Mouse (Mus musculus): ENCODE measurements around the gene Tmem50a. TPM values are rescaled to one million over a fixed set of nuclear protein-coding genes. Genes with fewer than 3 reads are reported as not detected.

Tmem50a gene
- polyA plus RNA-seq, 1 experiment from 2014 or later: 188 TPM

GRCm38 (mm10) chr4:134943758-134944538 is 29.1 kb upstream of the Tmem50a start:
- no peak overlapping the region for H3K4me3 ChIP-seq (ENCODE audit: low read length)
- H3K4me1 ChIP-seq (replicated peaks; ENCODE audit: control insufficient read depth, insufficient read depth, low read length): peaks cover 11% of the 10 kb centered on the region; the same call in 1 of the 2 replicates
- H3K9me3 ChIP-seq (ENCODE audit: control insufficient read depth, low read length): no peaks in the 10 kb centered on the region
- WGBS: 27% methylated on average over 26 of the region's 27 CpGs
- no peak overlapping the region for H3K27ac ChIP-seq (ENCODE audit: low read length)
- no peak overlapping the region; the same call in 1 of the 2 replicates for H3K4me2 ChIP-seq (ENCODE audit: low read depth, low read length)
- ATAC-seq (ENCODE audit: low read depth): peak; percentile 51; the same call in 1 of the 2 replicates
- no peak overlapping the region for H3K9ac ChIP-seq (ENCODE audit: low read length)
- H3K27me3 ChIP-seq (ENCODE audit: control insufficient read depth, insufficient read depth, low read depth, low read length): peaks cover 6% of the 10 kb centered on the region
- H3K36me3 ChIP-seq (ENCODE audit: control insufficient read depth, insufficient read depth, low read length): no peaks in the 10 kb centered on the region

DNA sequence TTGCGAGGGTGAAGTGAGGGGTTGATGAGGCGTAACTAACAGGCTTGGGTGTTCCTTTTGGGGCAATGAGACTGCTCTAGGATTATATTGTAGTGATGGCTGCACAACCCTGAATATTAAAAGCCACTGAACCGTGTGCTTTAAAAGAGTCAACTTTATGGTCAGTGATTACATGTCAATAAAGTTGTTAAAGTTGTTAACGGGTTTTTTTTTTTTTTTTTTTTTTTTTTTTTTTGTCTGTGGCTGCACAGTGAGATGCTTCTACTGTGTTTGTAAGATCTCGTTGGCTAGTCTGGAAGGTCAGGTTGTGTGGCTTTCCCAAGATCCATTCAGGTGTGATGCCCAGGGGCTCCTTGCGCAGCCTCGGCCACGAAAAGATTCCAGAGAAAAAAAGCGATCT is 25.1 kb upstream of the Tmem50a start:
- no peak overlapping the region for H3K9ac ChIP-seq (ENCODE audit: low read length)
- peaks cover 1% of the 10 kb centered on the region for H3K27me3 ChIP-seq (ENCODE audit: control insufficient read depth, insufficient read depth, low read depth, low read length)
- no peak overlapping the region for H3K4me3 ChIP-seq (ENCODE audit: low read length)
- 57% methylated on average over 9 of the region's 9 CpGs for WGBS
- no peak overlapping the region for H3K27ac ChIP-seq (ENCODE audit: low read length)
- ATAC-seq (ENCODE audit: low read depth): no peak
- peak overlapping the region; percentile 41 for H3K4me2 ChIP-seq (ENCODE audit: low read depth, low read length)
- no peaks in the 10 kb centered on the region for H3K9me3 ChIP-seq (ENCODE audit: control insufficient read depth, low read length)
- H3K4me1 ChIP-seq (replicated peaks; ENCODE audit: control insufficient read depth, insufficient read depth, low read length): peaks cover 7% of the 10 kb centered on the region; the same call in 1 of the 2 replicates
- H3K36me3 ChIP-seq (ENCODE audit: control insufficient read depth, insufficient read depth, low read length): peaks cover 17% of the 10 kb centered on the region

- H3K27ac ChIP-seq (ENCODE audit: low read length): peak overlapping the region; percentile 24; the same call in 1 of the 2 replicates
These were observed 22.7 kb upstream of the Tmem50a start for GRCm38 (mm10) chr4:134937240-134938176.

GRCm38 (mm10) chr4:134930684-134931481 is 16.1 kb upstream of the Tmem50a start, which contains the start of gene Syf2:
Syf2 (plus strand) TSS chr4:134930898.
- Histone ChIP-seq H3K4me2 (ENCODE audit: low read depth, low read length) (peak within 1 kb of the TSS; percentile 89), H3K4me3 (ENCODE audit: low read length) (peak within 1 kb of the TSS; percentile 89), H3K9me3 (ENCODE audit: control insufficient read depth, low read length) (no peaks in the 10 kb centered on the region), H3K27me3 (ENCODE audit: control insufficient read depth, insufficient read depth, low read depth, low read length) (no peaks in the 10 kb centered on the region), H3K9ac (ENCODE audit: low read length) (peak within 1 kb of the TSS; percentile 85), H3K4me1 (replicated peaks; ENCODE audit: control insufficient read depth, insufficient read depth, low read length) (peaks cover 12% of the 10 kb centered on the region), H3K36me3 (ENCODE audit: control insufficient read depth, insufficient read depth, low read length) (peaks cover 41% of the 10 kb centered on the region), H3K27ac (ENCODE audit: low read length) (peak within 1 kb of the TSS; percentile 75)
- ATAC-seq (ENCODE audit: low read depth): peak; percentile 95
- WGBS: under 1% methylated on average over 68 of the region's 68 CpGs

More at GRCm38 (mm10) chr4:134937240-134938176, 22.7 kb upstream of the Tmem50a start:
- ATAC-seq (ENCODE audit: low read depth): peak; percentile 43; the same call in 1 of the 2 replicates
- Histone ChIP-seq H3K36me3 (ENCODE audit: control insufficient read depth, insufficient read depth, low read length) (peaks cover 25% of the 10 kb centered on the region), H3K9ac (ENCODE audit: low read length) (no peak overlapping the region), H3K4me1 (replicated peaks; ENCODE audit: control insufficient read depth, insufficient read depth, low read length) (peaks cover 4% of the 10 kb centered on the region; the same call in 1 of the 2 replicates), H3K9me3 (ENCODE audit: control insufficient read depth, low read length) (no peaks in the 10 kb centered on the region), H3K4me2 (ENCODE audit: low read depth, low read length) (no peak overlapping the region), H3K27me3 (ENCODE audit: control insufficient read depth, insufficient read depth, low read depth, low read length) (no peaks in the 10 kb centered on the region; the same call in 1 of the 2 replicates), H3K4me3 (ENCODE audit: low read length) (no peak overlapping the region)
- 45% methylated on average over 17 of the region's 17 CpGs for WGBS

DNA sequence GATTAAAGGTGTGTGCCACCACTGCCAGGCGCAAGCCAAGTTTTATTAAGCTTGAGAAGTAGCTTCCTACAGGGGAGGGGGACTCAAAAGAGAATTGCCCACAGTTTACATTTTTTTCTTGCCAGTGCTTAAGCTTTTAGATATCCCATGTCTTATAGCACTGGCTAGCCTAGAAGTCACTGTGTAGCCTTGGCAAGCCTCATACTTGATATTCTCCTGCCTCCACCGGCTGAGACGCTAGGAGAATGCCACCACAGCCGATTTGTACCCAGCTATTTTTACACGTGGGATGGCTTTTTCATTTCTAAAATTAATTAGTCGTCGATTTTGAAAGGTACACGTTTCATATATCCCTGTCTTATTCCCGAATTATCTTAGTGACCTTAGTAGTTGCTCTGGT is 15.4 kb upstream of the Tmem50a start:
- Histone ChIP-seq H3K27me3 (ENCODE audit: control insufficient read depth, insufficient read depth, low read depth, low read length) (no peaks in the 10 kb centered on the region), H3K4me2 (ENCODE audit: low read depth, low read length) (peak overlapping the region; percentile 50), H3K4me1 (replicated peaks; ENCODE audit: control insufficient read depth, insufficient read depth, low read length) (peaks cover 19% of the 10 kb centered on the region), H3K9ac (ENCODE audit: low read length) (peak overlapping the region; percentile 8; the same call in 1 of the 2 replicates), H3K4me3 (ENCODE audit: low read length) (peak overlapping the region; percentile 89), H3K27ac (ENCODE audit: low read length) (0 out of 2 replicates have a peak overlapping the region, but pooled peaks have one; percentile 2), H3K9me3 (ENCODE audit: control insufficient read depth, low read length) (no peaks in the 10 kb centered on the region), H3K36me3 (ENCODE audit: control insufficient read depth, insufficient read depth, low read length) (peaks cover 41% of the 10 kb centered on the region)
- ATAC-seq (ENCODE audit: low read depth): 0 out of 2 replicates have a peak, but pooled peaks have one; percentile 11
- 23% methylated on average over 9 of the region's 9 CpGs for WGBS

- Histone ChIP-seq H3K9ac (ENCODE audit: low read length) (no peak overlapping the region), H3K4me2 (ENCODE audit: low read depth, low read length) (no peak overlapping the region), H3K4me3 (ENCODE audit: low read length) (no peak overlapping the region), H3K27me3 (ENCODE audit: control insufficient read depth, insufficient read depth, low read depth, low read length) (no peaks in the 10 kb centered on the region), H3K4me1 (replicated peaks; ENCODE audit: control insufficient read depth, insufficient read depth, low read length) (peaks cover 21% of the 10 kb centered on the region), H3K9me3 (ENCODE audit: control insufficient read depth, low read length) (no peaks in the 10 kb centered on the region), H3K27ac (ENCODE audit: low read length) (no peak overlapping the region), H3K36me3 (ENCODE audit: control insufficient read depth, insufficient read depth, low read length) (peaks cover 36% of the 10 kb centered on the region)
- no peak for ATAC-seq (ENCODE audit: low read depth)
- WGBS: 66% methylated on average over 4 of the region's 4 CpGs
These were observed 14.7 kb upstream of the Tmem50a start for GRCm38 (mm10) chr4:134929536-134929935.

DNA sequence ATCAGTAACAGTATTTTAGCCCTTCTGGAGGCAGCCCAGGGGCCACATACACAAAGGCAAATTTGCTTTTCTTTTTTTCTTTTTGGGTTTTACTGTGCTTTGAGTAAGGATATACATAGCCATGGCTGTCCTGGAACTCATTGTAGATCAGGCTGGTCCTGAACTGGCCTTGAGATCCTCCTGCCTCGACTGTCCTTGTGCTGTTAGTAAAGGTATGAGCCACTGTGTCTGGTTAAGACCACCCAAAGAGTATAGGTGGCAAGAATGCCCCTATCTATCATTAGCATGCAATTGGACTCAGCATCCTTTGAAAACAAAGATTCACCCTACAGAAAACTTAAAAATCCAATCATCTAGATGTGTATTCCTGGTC is 13.6 kb upstream of the Tmem50a start:
- H3K4me3 ChIP-seq (ENCODE audit: low read length): no peak overlapping the region
- no peaks in the 10 kb centered on the region for H3K9me3 ChIP-seq (ENCODE audit: control insufficient read depth, low read length)
- no peak for ATAC-seq (ENCODE audit: low read depth)
- 85% methylated on average over 1 of the region's 1 CpGs for WGBS
- peaks cover 34% of the 10 kb centered on the region for H3K36me3 ChIP-seq (ENCODE audit: control insufficient read depth, insufficient read depth, low read length)
- H3K27me3 ChIP-seq (ENCODE audit: control insufficient read depth, insufficient read depth, low read depth, low read length): no peaks in the 10 kb centered on the region
- no peak overlapping the region for H3K9ac ChIP-seq (ENCODE audit: low read length)
- no peak overlapping the region for H3K4me2 ChIP-seq (ENCODE audit: low read depth, low read length)
- H3K27ac ChIP-seq (ENCODE audit: low read length): no peak overlapping the region
- peaks cover 21% of the 10 kb centered on the region for H3K4me1 ChIP-seq (replicated peaks; ENCODE audit: control insufficient read depth, insufficient read depth, low read length)

DNA sequence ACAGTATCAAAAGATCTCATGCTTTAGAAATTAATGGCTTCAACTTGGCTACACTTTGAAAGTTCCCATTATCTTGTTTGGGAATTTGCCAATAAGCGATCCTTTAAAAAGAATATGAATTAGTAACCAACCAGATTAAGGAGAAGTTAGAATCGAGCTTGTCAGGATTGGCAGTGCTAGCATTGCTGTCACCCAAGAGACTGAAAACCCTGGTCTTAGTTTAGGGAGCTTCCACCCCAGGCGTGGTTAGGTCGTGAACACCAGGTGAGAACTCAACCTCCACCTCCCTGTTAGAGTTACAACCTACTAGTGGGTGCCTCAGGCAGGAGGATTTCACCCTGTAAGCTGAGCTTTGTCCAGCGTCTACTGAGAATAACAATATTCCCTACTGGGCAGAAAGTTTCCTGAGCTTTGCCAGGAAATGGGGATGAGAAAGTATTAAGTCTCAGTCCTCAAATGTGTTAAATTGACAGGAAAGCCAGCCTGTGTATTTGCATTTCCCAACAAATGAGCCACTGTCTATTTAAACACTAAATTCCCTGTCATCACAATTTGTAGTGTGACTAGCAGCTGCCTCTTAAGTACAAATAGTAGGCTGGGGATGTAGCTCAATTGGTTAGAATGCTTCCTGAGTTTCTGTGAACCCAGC is 13.1 kb upstream of the Tmem50a start:
- no peak overlapping the region for H3K27ac ChIP-seq (ENCODE audit: low read length)
- WGBS: 59% methylated on average over 5 of the region's 5 CpGs
- no peaks in the 10 kb centered on the region for H3K27me3 ChIP-seq (ENCODE audit: control insufficient read depth, insufficient read depth, low read depth, low read length)
- H3K4me2 ChIP-seq (ENCODE audit: low read depth, low read length): no peak overlapping the region
- no peak overlapping the region for H3K9ac ChIP-seq (ENCODE audit: low read length)
- no peak for ATAC-seq (ENCODE audit: low read depth)
- H3K9me3 ChIP-seq (ENCODE audit: control insufficient read depth, low read length): no peaks in the 10 kb centered on the region
- peaks cover 32% of the 10 kb centered on the region for H3K36me3 ChIP-seq (ENCODE audit: control insufficient read depth, insufficient read depth, low read length)
- H3K4me3 ChIP-seq (ENCODE audit: low read length): no peak overlapping the region
- peaks cover 21% of the 10 kb centered on the region for H3K4me1 ChIP-seq (replicated peaks; ENCODE audit: control insufficient read depth, insufficient read depth, low read length)

Data from lung, embryonic 16.5 days (tissue).